Mouse (Mus musculus): ENCODE measurements at regions not wholly inside any gene's neighbourhood (a gene's known extent, or its start where the extent isn't known, plus 50 kb on each side); places are given as distances from the start of the nearest gene placed in this dataset.

DNA sequence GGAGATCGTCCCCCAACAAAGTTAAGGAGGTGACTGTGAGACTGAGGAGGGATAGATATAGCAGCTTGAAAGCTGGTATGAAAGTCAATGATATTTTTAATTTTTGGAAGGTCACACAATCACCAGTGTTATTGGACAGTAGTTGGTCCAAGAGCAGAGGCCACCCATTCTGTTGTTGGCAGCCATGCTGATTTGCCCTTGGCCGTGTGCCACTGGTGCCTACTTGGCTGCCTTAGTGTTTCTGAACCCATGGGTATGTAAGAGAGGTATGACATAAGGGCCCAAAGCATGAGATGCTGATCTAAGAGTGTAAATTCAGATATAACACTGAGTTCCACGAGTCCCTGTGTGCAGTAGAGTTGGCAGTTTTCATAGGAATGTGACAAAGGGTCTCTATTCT lies 153.7 kb downstream of the Pax1 start:
- no peak for DNase-seq (ENCODE audit: low read depth, low spot score)

DNA sequence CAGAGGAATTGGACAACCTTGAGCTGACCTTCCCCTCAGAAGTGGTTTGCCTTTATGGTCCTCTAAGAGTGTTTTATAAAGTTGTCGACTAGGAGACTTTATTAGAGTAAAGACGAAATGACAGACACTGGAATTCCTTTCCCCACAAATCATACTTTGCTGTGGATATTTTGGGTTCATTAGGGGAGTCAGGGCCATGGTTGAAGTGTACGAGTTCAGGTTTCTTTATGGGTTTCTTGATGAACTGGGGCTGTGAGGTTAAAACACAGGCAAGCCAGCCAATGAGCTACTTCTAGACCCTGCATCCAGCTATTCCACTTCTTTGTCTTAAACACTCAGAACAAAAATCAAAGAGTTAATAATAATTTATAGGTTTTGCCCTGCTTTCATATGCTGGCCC lies 153.0 kb downstream of the Pax1 start:
- no peak for DNase-seq (ENCODE audit: low read depth, low spot score)

DNA sequence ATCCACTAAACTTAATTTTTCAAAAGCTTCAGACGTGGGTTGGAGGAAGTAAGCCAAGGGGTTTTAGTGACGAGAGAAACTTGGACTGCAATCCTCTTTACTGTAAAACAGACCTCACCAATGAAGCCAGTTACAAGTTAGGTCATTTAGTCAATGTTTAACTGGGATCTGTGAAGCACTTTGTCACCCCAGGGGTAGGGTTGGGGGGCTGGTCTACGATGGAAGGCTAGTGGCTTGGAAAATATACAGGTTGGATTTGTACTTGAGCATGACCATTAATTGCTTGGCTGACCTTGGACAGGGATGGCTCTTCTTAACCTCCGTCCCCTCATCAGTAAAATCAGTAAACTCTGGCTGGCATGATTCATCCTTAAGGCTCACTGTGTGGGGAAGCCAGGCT lies 142.2 kb downstream of the Pax1 start:
- no peak for DNase-seq (ENCODE audit: low read depth, low spot score)

DNA sequence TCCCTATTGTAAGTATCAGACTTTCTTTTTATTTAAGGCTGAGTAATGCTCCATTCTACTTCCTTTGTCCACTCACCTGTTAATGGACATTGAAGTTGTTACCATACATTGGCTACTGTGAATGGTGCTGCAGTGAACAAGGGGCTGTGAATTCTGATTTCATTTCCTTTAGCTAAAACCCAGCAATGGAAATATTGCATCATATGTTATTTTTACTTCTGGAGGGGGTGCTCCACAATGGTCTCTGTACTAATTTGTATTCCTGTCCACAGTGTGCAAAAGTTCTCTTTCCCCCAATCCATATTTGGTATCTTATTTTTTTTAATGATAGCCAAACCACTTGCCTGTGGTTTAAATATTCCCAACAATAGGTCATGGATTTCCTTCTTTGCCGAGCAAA lies 137.0 kb downstream of the Pax1 start:
- no peak for DNase-seq (ENCODE audit: low read depth, low spot score)

DNA sequence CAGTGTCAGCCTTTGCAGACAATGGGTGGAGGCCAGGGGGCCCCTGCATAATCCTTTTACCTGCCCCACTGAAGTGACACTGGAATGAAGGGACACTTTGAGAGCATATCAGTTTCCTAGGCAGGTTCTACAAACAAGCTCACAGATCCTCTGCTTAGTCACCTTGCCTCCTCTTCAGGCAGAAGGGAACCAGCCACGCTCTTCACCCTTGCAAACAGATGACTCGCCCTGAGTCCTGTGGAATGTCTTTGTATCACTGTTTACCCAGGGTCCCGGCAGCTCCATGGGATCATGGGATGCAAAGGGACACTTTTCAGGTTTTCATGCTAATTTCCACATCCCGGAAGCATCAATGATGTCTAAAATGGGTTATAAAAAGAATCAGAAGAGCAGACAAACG lies 94.2 kb downstream of the Pax1 start:
- DNase-seq (ENCODE audit: low read depth, low spot score): no peak

DNA sequence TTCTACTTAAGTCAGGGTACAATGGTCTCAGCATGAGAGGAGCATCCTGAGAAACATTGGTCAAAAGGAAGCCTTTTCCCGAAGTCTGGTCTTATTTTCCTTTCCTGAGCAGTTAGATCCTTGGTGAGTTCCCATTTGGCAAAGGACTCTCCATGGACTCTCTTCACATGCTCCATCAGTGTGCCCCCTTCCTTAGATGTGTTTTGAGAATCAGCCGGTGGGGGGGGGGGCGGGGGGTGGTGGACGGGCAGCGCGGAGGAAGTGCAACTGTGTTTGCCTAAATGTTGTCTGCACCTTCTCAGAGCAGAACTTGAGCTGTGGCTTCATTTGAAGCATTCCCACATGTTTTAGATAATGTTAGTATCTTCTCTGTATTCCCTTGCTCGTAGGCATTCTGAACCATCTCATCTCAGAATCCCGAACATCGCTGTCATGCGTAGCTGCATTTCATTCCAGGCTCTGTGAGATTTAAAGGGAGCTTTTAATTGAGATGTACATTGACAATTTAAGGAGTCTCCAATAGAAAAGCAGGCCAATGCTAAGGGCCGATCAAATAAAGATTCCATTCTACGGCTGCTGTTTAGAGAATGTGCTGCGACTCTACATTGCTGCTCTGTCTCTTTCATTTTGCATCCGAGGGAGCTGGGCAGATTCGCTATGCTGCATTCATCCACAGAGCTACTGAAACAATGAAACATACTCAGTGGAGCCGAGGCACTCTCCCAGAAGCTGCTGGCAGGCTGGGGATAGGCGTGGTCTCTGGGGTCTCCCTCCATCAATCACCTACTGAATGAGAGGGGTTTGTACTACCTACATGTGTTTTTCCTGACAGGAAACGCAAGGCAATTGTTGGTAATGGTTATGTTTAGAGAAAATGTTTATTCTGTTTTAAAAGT lies 92.9 kb downstream of the Pax1 start:
- no peak for DNase-seq (ENCODE audit: low read depth, low spot score)
